Mouse (Mus musculus): ENCODE results near the gene Shroom1.

DNA sequence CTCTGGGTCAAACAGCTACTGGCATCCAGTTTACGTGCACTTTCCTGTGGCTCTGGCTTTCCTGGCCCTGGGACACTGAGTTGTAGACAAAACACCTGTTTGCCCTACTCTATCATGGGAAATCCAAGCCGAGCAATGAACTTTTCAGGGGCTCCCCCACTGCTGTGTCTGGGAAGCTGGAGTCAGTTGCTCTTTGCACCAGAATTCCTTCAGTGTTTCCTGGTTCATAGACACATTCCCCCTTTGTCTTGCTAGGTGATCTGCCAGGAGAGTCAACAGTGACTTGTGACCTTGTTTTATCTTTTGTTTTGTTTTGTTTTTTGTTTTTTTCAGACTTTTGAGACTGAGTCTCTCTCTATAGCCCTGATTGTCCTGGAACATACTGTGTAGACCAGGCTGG is 5.6 kb upstream of the Shroom1 start:
- TF ChIP-seq POLR2A (IDR thresholded peaks at IDR 0.05; ENCODE audit: borderline replicate concordance, low read depth, low read length) (no peak), CTCF (IDR thresholded peaks at IDR 0.05; ENCODE audit: low read depth, low read length) (no peak)
